Mouse (Mus musculus) liver, embryonic 14.5 days (tissue): Measurements from ENCODE around the gene Sspo.

Experiments
- CTCF ChIP-seq: IDR thresholded peaks from 2 replicates; pipeline ENCODE4 v1.5.1; 2016; ENCODE audit warnings: antibody characterized with exemption, low read depth, control low read depth
- EP300 ChIP-seq: IDR thresholded peaks from 2 replicates; pipeline ENCODE4 v1.6.1; 2016; ENCODE audit warnings: antibody characterized with exemption, low read depth

DNA sequence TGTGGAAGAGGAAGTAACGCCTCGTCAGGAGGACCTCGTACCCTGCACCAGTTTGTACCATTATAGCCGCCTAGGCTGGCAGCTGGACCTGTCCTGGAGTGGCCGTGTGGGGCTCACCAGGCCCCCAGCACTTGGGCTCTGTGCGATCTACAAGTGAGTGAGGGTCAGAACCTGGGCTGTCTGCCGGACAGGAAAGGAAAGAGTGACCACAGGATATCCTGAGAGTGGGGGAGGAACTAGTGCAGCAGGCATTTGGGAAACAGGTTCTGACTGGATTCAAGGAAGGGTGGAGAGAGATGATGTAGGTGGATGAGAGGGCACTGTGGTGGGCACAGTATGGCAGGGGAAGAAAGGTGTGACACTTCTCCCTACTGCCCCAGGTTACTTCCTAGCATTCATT, 498 bp downstream of the Sspo start:
- TF ChIP-seq CTCF (no peak), EP300 (no peak)
